Mouse (Mus musculus): ENCODE measurements around the gene Csrnp2. TPM values are rescaled to one million over a fixed set of nuclear protein-coding genes. Genes with fewer than 3 reads are reported as not detected.
A peak's percentile ranks its signal among the peaks of the same experiment; 100 is the strongest.

The Csrnp2 gene
- polyA plus RNA-seq, 1 experiment from 2014 or later, result 10.2 TPM

DNA sequence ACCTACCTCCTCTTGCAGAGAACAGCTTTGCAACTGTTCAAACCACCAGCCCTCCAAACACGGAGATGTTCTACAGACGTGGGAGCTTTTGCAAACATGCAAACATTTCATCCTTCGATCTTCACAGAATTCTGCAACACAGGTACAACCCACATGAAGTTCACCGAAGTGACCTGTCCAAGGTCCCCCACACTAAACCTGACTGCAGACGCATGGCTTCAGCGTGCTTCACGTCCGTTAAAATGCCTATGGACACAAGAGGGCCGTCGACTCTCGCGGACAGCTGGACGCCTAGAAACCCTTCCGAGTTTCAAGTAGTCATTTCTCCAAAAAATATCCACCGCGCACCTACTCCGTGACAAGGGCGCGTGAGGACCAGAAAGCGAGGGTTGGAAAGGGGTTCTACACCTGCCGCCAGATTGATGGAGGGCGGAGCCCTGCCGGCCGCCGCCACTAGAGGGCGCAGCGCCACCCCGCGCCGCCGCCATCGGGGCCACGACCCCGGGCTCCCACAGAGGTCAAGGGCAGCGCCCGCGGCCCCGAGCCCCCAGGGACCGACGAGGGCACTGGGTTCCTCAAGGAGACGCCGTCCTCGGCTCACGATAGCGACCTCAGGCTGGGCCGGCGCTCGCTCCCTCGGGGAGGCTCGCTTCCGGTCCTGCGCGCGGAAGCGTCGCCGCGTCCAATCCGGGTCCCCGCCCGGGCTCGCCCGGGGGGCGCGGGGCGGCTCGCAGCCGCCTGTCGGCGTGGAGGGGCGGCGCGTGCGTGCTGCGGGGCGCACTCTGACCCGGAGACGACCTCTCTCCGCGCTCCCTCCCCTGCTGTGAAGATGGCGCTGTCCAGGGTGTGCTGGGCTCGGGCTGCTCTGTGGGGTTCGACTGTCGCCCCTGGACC is 26.7 kb downstream of the Csrnp2 start, which contains the start of gene Letmd1:
TSS of gene Letmd1 (plus strand) at position 729 of the 894 bp plus-strand sequence.
- H3K9me3 ChIP-seq (replicated peaks; ENCODE audit: control insufficient read depth, low read length), result no peaks in the 10 kb centered on the region
- peaks cover 16% of the 10 kb centered on the region; the same call in 1 of the 2 replicates for H3K4me1 ChIP-seq (ENCODE audit: control insufficient read depth, insufficient read depth, low read length)
- H3K27ac ChIP-seq (ENCODE audit: low read depth, low read length), result peak within 1 kb of the TSS; percentile 83
- H3K4me2 ChIP-seq, result peak within 1 kb of the TSS; percentile 91
- H3K9ac ChIP-seq (ENCODE audit: low read depth, low read length), result peak within 1 kb of the TSS; percentile 89
- 2% methylated on average over 66 of the region's 84 CpGs for WGBS (ENCODE audit: insufficient replicate concordance)
- peak; percentile 87 for ATAC-seq (replicated peaks; ENCODE audit: insufficient number of reproducible peaks, low FRiP score, low TSS enrichment)
- H3K4me3 ChIP-seq (ENCODE audit: low read depth, low read length), result peak within 1 kb of the TSS; percentile 85
- H3K27me3 ChIP-seq (ENCODE audit: control insufficient read depth, insufficient read depth, low read length), result no peaks in the 10 kb centered on the region
- peaks cover 3% of the 10 kb centered on the region; the same call in 1 of the 2 replicates for H3K36me3 ChIP-seq (ENCODE audit: control insufficient read depth, insufficient read depth, low read length)

DNA sequence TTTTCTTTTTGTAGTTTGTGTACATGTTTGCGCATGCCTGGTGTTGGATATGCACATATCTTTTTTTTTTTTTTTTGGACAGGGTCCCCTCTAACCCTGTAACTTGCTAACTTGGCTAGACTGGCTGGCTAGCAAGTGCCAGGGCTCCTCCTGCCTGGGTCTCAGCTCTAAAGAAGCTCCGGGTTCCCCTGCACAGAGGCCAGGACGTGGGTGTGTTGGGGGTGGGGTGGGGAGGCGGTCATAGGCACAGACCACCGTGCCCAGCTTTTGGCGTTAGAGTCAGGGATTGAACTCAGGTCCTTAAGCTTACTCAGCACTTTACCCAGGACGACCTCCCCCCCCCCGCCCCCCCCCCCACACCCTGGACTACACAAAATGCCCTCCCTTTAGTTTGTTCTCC is 27.6 kb downstream of the Csrnp2 start:
- no peak overlapping the region for H3K27ac ChIP-seq (ENCODE audit: low read depth, low read length)
- H3K4me3 ChIP-seq (ENCODE audit: low read depth, low read length), result peak overlapping the region; percentile 85
- 36% methylated on average over 8 of the region's 8 CpGs for WGBS (ENCODE audit: insufficient replicate concordance)
- H3K27me3 ChIP-seq (ENCODE audit: control insufficient read depth, insufficient read depth, low read length), result no peaks in the 10 kb centered on the region
- ATAC-seq (replicated peaks; ENCODE audit: insufficient number of reproducible peaks, low FRiP score, low TSS enrichment), result no peak
- no peak overlapping the region; the same call in 1 of the 2 replicates for H3K9ac ChIP-seq (ENCODE audit: low read depth, low read length)
- H3K4me1 ChIP-seq (ENCODE audit: control insufficient read depth, insufficient read depth, low read length), result peaks cover 16% of the 10 kb centered on the region; the same call in 1 of the 2 replicates
- H3K36me3 ChIP-seq (ENCODE audit: control insufficient read depth, insufficient read depth, low read length), result peaks cover 3% of the 10 kb centered on the region; the same call in 1 of the 2 replicates
- no peaks in the 10 kb centered on the region for H3K9me3 ChIP-seq (replicated peaks; ENCODE audit: control insufficient read depth, low read length)
- H3K4me2 ChIP-seq, result peak overlapping the region; percentile 91

DNA sequence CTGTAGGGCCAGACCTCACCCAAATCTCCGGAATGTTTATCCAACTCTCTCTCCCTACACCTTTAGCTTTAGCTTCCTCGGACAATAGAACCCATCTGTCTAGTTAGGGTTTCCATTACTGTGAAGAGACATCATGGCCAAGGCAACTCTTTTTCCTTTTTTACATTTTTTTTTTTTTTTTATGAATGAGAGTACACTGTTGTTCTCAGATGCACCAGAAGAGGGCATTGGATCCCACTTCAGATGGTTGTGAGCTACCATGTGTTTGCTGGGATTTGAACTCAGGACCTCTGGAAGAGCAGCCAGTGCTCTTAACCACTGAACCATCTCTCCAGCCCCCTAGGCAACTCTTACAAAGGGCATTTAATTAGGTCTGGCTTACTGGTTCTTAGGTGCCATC is 29.9 kb downstream of the Csrnp2 start:
- H3K27ac ChIP-seq (ENCODE audit: low read depth, low read length), result no peak overlapping the region
- no peak overlapping the region for H3K9ac ChIP-seq (ENCODE audit: low read depth, low read length)
- peaks cover 20% of the 10 kb centered on the region for H3K4me1 ChIP-seq (ENCODE audit: control insufficient read depth, insufficient read depth, low read length)
- no peaks in the 10 kb centered on the region for H3K9me3 ChIP-seq (replicated peaks; ENCODE audit: control insufficient read depth, low read length)
- ATAC-seq (replicated peaks; ENCODE audit: insufficient number of reproducible peaks, low FRiP score, low TSS enrichment), result no peak
- no peaks in the 10 kb centered on the region for H3K27me3 ChIP-seq (ENCODE audit: control insufficient read depth, insufficient read depth, low read length)
- no peaks in the 10 kb centered on the region for H3K36me3 ChIP-seq (ENCODE audit: control insufficient read depth, insufficient read depth, low read length)
- H3K4me3 ChIP-seq (ENCODE audit: low read depth, low read length), result no peak overlapping the region
- 71% methylated on average over 2 of the region's 2 CpGs for WGBS (ENCODE audit: insufficient replicate concordance)
- H3K4me2 ChIP-seq, result no peak overlapping the region

DNA sequence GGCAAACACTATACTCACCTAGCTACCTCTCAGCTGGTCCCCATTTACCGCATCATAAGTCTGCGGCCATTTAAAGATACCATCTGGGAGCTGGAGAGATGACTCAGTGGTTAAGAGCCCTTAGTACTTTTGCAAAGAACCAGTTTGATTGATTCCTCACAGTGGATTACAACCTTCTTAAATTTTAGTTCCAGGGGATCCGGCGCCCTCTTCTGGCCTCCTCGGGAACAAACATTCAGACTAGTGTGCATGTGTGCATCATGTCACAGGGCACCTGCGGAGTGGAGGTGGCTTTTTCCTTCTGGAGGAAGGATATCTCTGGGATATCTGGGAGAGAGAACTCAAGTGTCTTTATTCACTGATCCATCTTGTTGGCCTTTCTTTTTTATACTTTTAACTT is 31.6 kb downstream of the Csrnp2 start:
- H3K27ac ChIP-seq (ENCODE audit: low read depth, low read length), result no peak overlapping the region
- no peak for ATAC-seq (replicated peaks; ENCODE audit: insufficient number of reproducible peaks, low FRiP score, low TSS enrichment)
- H3K4me3 ChIP-seq (ENCODE audit: low read depth, low read length), result no peak overlapping the region
- H3K9me3 ChIP-seq (replicated peaks; ENCODE audit: control insufficient read depth, low read length), result no peaks in the 10 kb centered on the region
- no peak overlapping the region for H3K9ac ChIP-seq (ENCODE audit: low read depth, low read length)
- 22% methylated on average over 6 of the region's 6 CpGs for WGBS (ENCODE audit: insufficient replicate concordance)
- no peaks in the 10 kb centered on the region for H3K36me3 ChIP-seq (ENCODE audit: control insufficient read depth, insufficient read depth, low read length)
- H3K4me1 ChIP-seq (ENCODE audit: control insufficient read depth, insufficient read depth, low read length), result peaks cover 10% of the 10 kb centered on the region
- no peak overlapping the region for H3K4me2 ChIP-seq
- 0 out of 2 replicates have a peak, but pooled peaks cover 4% of the 10 kb centered on the region for H3K27me3 ChIP-seq (ENCODE audit: control insufficient read depth, insufficient read depth, low read length)

DNA sequence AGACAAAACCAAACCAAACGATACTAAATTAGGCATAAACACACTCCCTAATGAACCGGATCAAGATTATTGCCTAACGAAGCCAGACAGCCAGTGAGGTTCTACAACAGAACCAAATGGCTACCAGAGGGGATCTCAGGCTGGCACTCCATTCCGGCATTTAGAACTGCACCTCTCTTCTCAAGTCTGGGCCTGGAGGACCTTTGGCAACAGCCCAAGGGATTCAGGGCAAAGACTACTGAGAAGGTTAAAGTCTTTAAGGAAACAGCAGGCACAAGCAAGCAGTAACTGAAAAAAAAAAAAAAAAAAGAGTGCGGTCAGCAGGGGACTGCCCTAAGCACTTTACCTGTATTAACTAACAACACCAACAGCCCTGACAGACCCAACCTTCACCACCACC is 33.2 kb downstream of the Csrnp2 start:
- no peak for ATAC-seq (replicated peaks; ENCODE audit: insufficient number of reproducible peaks, low FRiP score, low TSS enrichment)
- H3K4me3 ChIP-seq (ENCODE audit: low read depth, low read length), result no peak overlapping the region
- H3K9ac ChIP-seq (ENCODE audit: low read depth, low read length), result no peak overlapping the region
- whole genome bisulfite sequencing (ENCODE audit: insufficient replicate concordance), result 81% methylated on average over 4 of the region's 5 CpGs
- H3K9me3 ChIP-seq (replicated peaks; ENCODE audit: control insufficient read depth, low read length), result no peaks in the 10 kb centered on the region
- H3K4me1 ChIP-seq (ENCODE audit: control insufficient read depth, insufficient read depth, low read length), result peaks cover 4% of the 10 kb centered on the region
- H3K4me2 ChIP-seq, result no peak overlapping the region
- 0 out of 2 replicates have a peak, but pooled peaks cover 4% of the 10 kb centered on the region for H3K27me3 ChIP-seq (ENCODE audit: control insufficient read depth, insufficient read depth, low read length)
- no peak overlapping the region for H3K27ac ChIP-seq (ENCODE audit: low read depth, low read length)
- no peaks in the 10 kb centered on the region for H3K36me3 ChIP-seq (ENCODE audit: control insufficient read depth, insufficient read depth, low read length)

DNA sequence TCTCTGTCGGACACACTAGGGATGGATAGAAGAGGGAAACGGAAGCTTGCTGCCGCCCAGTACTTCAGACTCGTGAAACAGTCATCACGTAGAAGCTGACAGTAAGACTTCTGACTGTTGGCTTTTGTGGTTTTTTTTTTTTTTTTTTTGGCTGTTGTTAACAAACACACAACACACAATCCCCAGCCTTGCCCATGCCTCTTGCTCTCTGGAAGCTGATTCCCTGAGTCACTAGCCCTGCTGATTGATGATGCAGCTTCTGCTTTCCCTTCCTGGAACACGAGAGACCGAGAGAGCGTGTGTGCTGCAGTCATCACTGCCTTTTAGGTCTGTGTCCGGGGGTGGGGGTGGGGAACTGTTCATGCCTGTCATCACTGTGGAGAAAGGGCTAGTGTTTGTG is 33.6 kb downstream of the Csrnp2 start:
- Histone ChIP-seq H3K4me2 (no peak overlapping the region), H3K4me3 (ENCODE audit: low read depth, low read length) (no peak overlapping the region), H3K9ac (ENCODE audit: low read depth, low read length) (no peak overlapping the region), H3K36me3 (ENCODE audit: control insufficient read depth, insufficient read depth, low read length) (no peaks in the 10 kb centered on the region), H3K27ac (ENCODE audit: low read depth, low read length) (no peak overlapping the region), H3K9me3 (replicated peaks; ENCODE audit: control insufficient read depth, low read length) (no peaks in the 10 kb centered on the region), H3K27me3 (ENCODE audit: control insufficient read depth, insufficient read depth, low read length) (0 out of 2 replicates have a peak, but pooled peaks cover 4% of the 10 kb centered on the region), H3K4me1 (ENCODE audit: control insufficient read depth, insufficient read depth, low read length) (peaks cover 4% of the 10 kb centered on the region)
- ATAC-seq (replicated peaks; ENCODE audit: insufficient number of reproducible peaks, low FRiP score, low TSS enrichment), result no peak
- 56% methylated on average over 9 of the region's 9 CpGs for WGBS (ENCODE audit: insufficient replicate concordance)

DNA sequence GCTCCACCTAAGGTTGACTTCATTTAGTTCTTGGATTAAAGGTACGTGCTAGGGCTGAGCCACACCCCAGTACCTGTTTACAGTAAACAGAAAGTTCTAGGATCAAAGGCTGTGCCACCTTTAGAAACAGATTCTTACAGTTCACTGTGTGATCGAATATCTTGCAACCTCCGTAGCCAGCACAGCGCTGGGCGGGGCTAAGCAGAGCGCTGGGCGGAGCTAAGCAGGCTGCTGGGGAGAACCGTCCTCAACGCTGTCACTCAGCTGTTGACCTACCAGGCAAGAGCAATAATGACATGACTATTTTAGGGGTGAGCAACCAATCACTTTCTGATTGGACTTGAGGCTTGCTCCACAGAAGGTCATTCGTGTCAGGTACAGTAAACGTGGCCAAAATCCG is 34.3 kb downstream of the Csrnp2 start:
- peaks cover 4% of the 10 kb centered on the region for H3K4me1 ChIP-seq (ENCODE audit: control insufficient read depth, insufficient read depth, low read length)
- ATAC-seq (replicated peaks; ENCODE audit: insufficient number of reproducible peaks, low FRiP score, low TSS enrichment), result no peak
- 9% methylated on average over 12 of the region's 12 CpGs for WGBS (ENCODE audit: insufficient replicate concordance)

DNA sequence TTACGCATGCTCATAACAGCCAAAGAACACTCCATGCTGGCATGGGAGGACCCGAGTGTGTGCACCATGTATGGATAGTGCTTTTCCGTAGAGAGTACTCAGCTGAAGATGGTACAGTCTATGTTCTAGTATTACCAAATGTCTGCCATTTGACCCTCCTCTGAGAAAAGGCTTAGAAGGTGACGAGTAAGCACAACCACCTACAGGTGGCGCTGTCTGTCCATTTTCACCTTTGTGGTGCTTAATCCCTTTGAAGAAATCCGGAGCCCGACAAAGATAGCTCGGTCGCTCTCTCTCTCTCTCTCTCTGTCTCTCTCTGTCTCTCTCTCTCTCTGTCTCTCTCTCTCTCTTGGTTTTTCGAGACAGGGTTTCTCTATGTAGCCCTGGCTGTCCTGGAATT is 37.2 kb downstream of the Csrnp2 start:
- H3K36me3 ChIP-seq (ENCODE audit: control insufficient read depth, insufficient read depth, low read length), result no peaks in the 10 kb centered on the region
- 35% methylated on average over 10 of the region's 10 CpGs for WGBS (ENCODE audit: insufficient replicate concordance)

More for the DNA sequence above, 34.3 kb downstream of the Csrnp2 start:
- no peaks in the 10 kb centered on the region for H3K9me3 ChIP-seq (replicated peaks; ENCODE audit: control insufficient read depth, low read length)
- peak overlapping the region; percentile 52 for H3K4me2 ChIP-seq
- 0 out of 2 replicates have a peak, but pooled peaks cover 4% of the 10 kb centered on the region for H3K27me3 ChIP-seq (ENCODE audit: control insufficient read depth, insufficient read depth, low read length)
- H3K27ac ChIP-seq (ENCODE audit: low read depth, low read length), result no peak overlapping the region
- H3K4me3 ChIP-seq (ENCODE audit: low read depth, low read length), result peak overlapping the region; percentile 14; the same call in 1 of the 2 replicates
- H3K9ac ChIP-seq (ENCODE audit: low read depth, low read length), result no peak overlapping the region
- no peaks in the 10 kb centered on the region for H3K36me3 ChIP-seq (ENCODE audit: control insufficient read depth, insufficient read depth, low read length)

More for the DNA sequence above, 37.2 kb downstream of the Csrnp2 start:
- Histone ChIP-seq H3K9ac (ENCODE audit: low read depth, low read length) (no peak overlapping the region), H3K9me3 (replicated peaks; ENCODE audit: control insufficient read depth, low read length) (no peaks in the 10 kb centered on the region), H3K27ac (ENCODE audit: low read depth, low read length) (no peak overlapping the region), H3K4me2 (no peak overlapping the region), H3K27me3 (ENCODE audit: control insufficient read depth, insufficient read depth, low read length) (0 out of 2 replicates have a peak, but pooled peaks cover 4% of the 10 kb centered on the region), H3K4me1 (ENCODE audit: control insufficient read depth, insufficient read depth, low read length) (peaks cover 4% of the 10 kb centered on the region), H3K4me3 (ENCODE audit: low read depth, low read length) (no peak overlapping the region)
- ATAC-seq (replicated peaks; ENCODE audit: insufficient number of reproducible peaks, low FRiP score, low TSS enrichment), result no peak
